Mouse (Mus musculus) erythroblast, embryonic 14.5 days (primary cell): Measurements from ENCODE around the gene Igf2r.

ENCODE experiments used
- GATA1 ChIP-seq: IDR thresholded peaks from 2 replicates; pipeline ENCODE4 v1.6.1; 2012; ENCODE audit warnings: low read length, inconsistent platforms, mixed read lengths
- TAL1 ChIP-seq: IDR thresholded peaks from 3 replicates; pipeline ENCODE4 v1.6.1; 2012; ENCODE audit warnings: low read length, inconsistent platforms, mixed read lengths

- TF ChIP-seq TAL1 (no peak), GATA1 (no peak)
These were observed 23.1 kb upstream of the Igf2r start for GRCm38 (mm10) chr17:12792422-12793206.
